Mouse (Mus musculus): ENCODE data around the gene Dbx1. TPM values are rescaled to one million over a fixed set of nuclear protein-coding genes. Genes with fewer than 3 reads are reported as not detected.

Dbx1 gene
- polyA plus RNA-seq (2015; fragmentation: Nextera tagmentation; extraction: Ambion mirVana): 78.5 and 84.6 TPM in 2 replicates

- no peaks in the 10 kb centered on the region for H3K36me3 ChIP-seq
- peak; percentile 83 for ATAC-seq
- H3K9me3 ChIP-seq: no peaks in the 10 kb centered on the region
- H3K27ac ChIP-seq: peak within 1 kb of the TSS; percentile 72
- H3K27me3 ChIP-seq: peaks cover 88% of the 10 kb centered on the region
- H3K9ac ChIP-seq (replicated peaks): peak within 1 kb of the TSS; percentile 63
- H3K4me3 ChIP-seq (replicated peaks): peak within 1 kb of the TSS; percentile 43
- peak within 1 kb of the TSS; percentile 59 for H3K4me2 ChIP-seq (replicated peaks)
- WGBS: under 1% methylated on average over 33 of the region's 33 CpGs
- H3K4me1 ChIP-seq (replicated peaks): peaks cover 77% of the 10 kb centered on the region
Observed at GRCm38 (mm10) chr7:49636491-49637115, at the start of gene Dbx1. TSS of gene Dbx1 (minus strand) at chr7:49636849.

GRCm38 (mm10) chr7:49678826-49679377 is 42.3 kb upstream of the Dbx1 start:
- H3K27me3 ChIP-seq: peaks cover 83% of the 10 kb centered on the region
- H3K9me3 ChIP-seq: no peaks in the 10 kb centered on the region
- no peaks in the 10 kb centered on the region for H3K36me3 ChIP-seq
- ATAC-seq: no peak
- no peak overlapping the region; the same call in 1 of the 2 replicates for H3K4me2 ChIP-seq (replicated peaks)
- H3K4me1 ChIP-seq (replicated peaks): peaks cover 28% of the 10 kb centered on the region
- 8% methylated on average over 9 of the region's 9 CpGs for WGBS
- H3K27ac ChIP-seq: no peak overlapping the region
- no peak overlapping the region for H3K4me3 ChIP-seq (replicated peaks)
- H3K9ac ChIP-seq (replicated peaks): no peak overlapping the region

- H3K4me2 ChIP-seq (replicated peaks): peak overlapping the region; percentile 9; the same call in 1 of the 2 replicates
- ATAC-seq: peak; percentile 41; the same call in 1 of the 2 replicates
- no peak overlapping the region for H3K9ac ChIP-seq (replicated peaks)
- peaks cover 28% of the 10 kb centered on the region for H3K4me1 ChIP-seq (replicated peaks)
- no peak overlapping the region for H3K4me3 ChIP-seq (replicated peaks)
- peaks cover 82% of the 10 kb centered on the region for H3K27me3 ChIP-seq
- no peak overlapping the region for H3K27ac ChIP-seq
- H3K36me3 ChIP-seq: no peaks in the 10 kb centered on the region
- no peaks in the 10 kb centered on the region for H3K9me3 ChIP-seq
- 1% methylated on average over 22 of the region's 22 CpGs for WGBS
Observed at GRCm38 (mm10) chr7:49678100-49678825, 41.6 kb upstream of the Dbx1 start.

- no peaks in the 10 kb centered on the region for H3K36me3 ChIP-seq
- no peak overlapping the region for H3K4me3 ChIP-seq (replicated peaks)
- H3K9me3 ChIP-seq: no peaks in the 10 kb centered on the region
- H3K9ac ChIP-seq (replicated peaks): no peak overlapping the region
- ATAC-seq: no peak
- peaks cover 28% of the 10 kb centered on the region for H3K4me1 ChIP-seq (replicated peaks)
- peak overlapping the region; percentile 5 for H3K4me2 ChIP-seq (replicated peaks)
- peaks cover 76% of the 10 kb centered on the region for H3K27me3 ChIP-seq
- WGBS: 1% methylated on average over 9 of the region's 9 CpGs
- no peak overlapping the region for H3K27ac ChIP-seq
Observed at GRCm38 (mm10) chr7:49677166-49677565, 40.5 kb upstream of the Dbx1 start.

- Histone ChIP-seq H3K9me3 (no peaks in the 10 kb centered on the region), H3K9ac (replicated peaks) (no peak overlapping the region), H3K4me3 (replicated peaks) (no peak overlapping the region), H3K4me1 (replicated peaks) (peaks cover 28% of the 10 kb centered on the region), H3K27ac (no peak overlapping the region), H3K4me2 (replicated peaks) (peak overlapping the region; percentile 5), H3K27me3 (peaks cover 74% of the 10 kb centered on the region), H3K36me3 (no peaks in the 10 kb centered on the region)
- ATAC-seq: no peak
- 11% methylated on average over 5 of the region's 5 CpGs for WGBS
Observed at GRCm38 (mm10) chr7:49676627-49677026, 40.0 kb upstream of the Dbx1 start.

GRCm38 (mm10) chr7:49668260-49668857 is 31.7 kb upstream of the Dbx1 start:
- Histone ChIP-seq H3K9me3 (no peaks in the 10 kb centered on the region; the same call in 1 of the 2 replicates), H3K9ac (replicated peaks) (no peak overlapping the region), H3K4me2 (replicated peaks) (no peak overlapping the region), H3K27ac (no peak overlapping the region), H3K4me3 (replicated peaks) (no peak overlapping the region), H3K27me3 (peaks cover 83% of the 10 kb centered on the region), H3K36me3 (no peaks in the 10 kb centered on the region), H3K4me1 (replicated peaks) (peaks cover 7% of the 10 kb centered on the region; the same call in 1 of the 2 replicates)
- peak; percentile 71 for ATAC-seq
- WGBS: 51% methylated on average over 13 of the region's 13 CpGs

GRCm38 (mm10) chr7:49663575-49663974 is 26.9 kb upstream of the Dbx1 start:
- Histone ChIP-seq H3K27me3 (peaks cover 88% of the 10 kb centered on the region), H3K9me3 (no peaks in the 10 kb centered on the region; the same call in 1 of the 2 replicates), H3K36me3 (no peaks in the 10 kb centered on the region), H3K27ac (no peak overlapping the region), H3K4me3 (replicated peaks) (no peak overlapping the region), H3K9ac (replicated peaks) (no peak overlapping the region), H3K4me2 (replicated peaks) (no peak overlapping the region), H3K4me1 (replicated peaks) (peaks cover 16% of the 10 kb centered on the region)
- 84% methylated on average over 3 of the region's 3 CpGs for WGBS
- no peak for ATAC-seq

- no peak overlapping the region for H3K4me3 ChIP-seq (replicated peaks)
- peaks cover 89% of the 10 kb centered on the region for H3K27me3 ChIP-seq
- H3K4me1 ChIP-seq (replicated peaks): peaks cover 10% of the 10 kb centered on the region
- no peak overlapping the region; the same call in 1 of the 2 replicates for H3K4me2 ChIP-seq (replicated peaks)
- ATAC-seq: no peak
- 5% methylated on average over 7 of the region's 7 CpGs for WGBS
- no peak overlapping the region for H3K9ac ChIP-seq (replicated peaks)
- H3K27ac ChIP-seq: no peak overlapping the region
- H3K9me3 ChIP-seq: no peaks in the 10 kb centered on the region; the same call in 1 of the 2 replicates
- H3K36me3 ChIP-seq: no peaks in the 10 kb centered on the region
Observed at GRCm38 (mm10) chr7:49662492-49663026, 25.9 kb upstream of the Dbx1 start.

- Histone ChIP-seq H3K4me2 (replicated peaks) (peak overlapping the region; percentile 15; the same call in 1 of the 2 replicates), H3K9me3 (no peaks in the 10 kb centered on the region; the same call in 1 of the 2 replicates), H3K36me3 (no peaks in the 10 kb centered on the region), H3K9ac (replicated peaks) (no peak overlapping the region), H3K27ac (no peak overlapping the region), H3K4me1 (replicated peaks) (peaks cover 10% of the 10 kb centered on the region), H3K27me3 (peaks cover 89% of the 10 kb centered on the region), H3K4me3 (replicated peaks) (no peak overlapping the region; the same call in 1 of the 2 replicates)
- WGBS: under 1% methylated on average over 24 of the region's 24 CpGs
- ATAC-seq: peak; percentile 62
Observed at GRCm38 (mm10) chr7:49661811-49662491, 25.3 kb upstream of the Dbx1 start.

- H3K27ac ChIP-seq: no peak overlapping the region
- ATAC-seq: peak; percentile 73
- peaks cover 11% of the 10 kb centered on the region; the same call in 1 of the 2 replicates for H3K9me3 ChIP-seq
- peaks cover 53% of the 10 kb centered on the region for H3K4me1 ChIP-seq (replicated peaks)
- under 1% methylated on average over 3 of the region's 3 CpGs for WGBS
- H3K9ac ChIP-seq (replicated peaks): no peak overlapping the region
- H3K36me3 ChIP-seq: no peaks in the 10 kb centered on the region
- no peak overlapping the region for H3K4me2 ChIP-seq (replicated peaks)
- peaks cover 93% of the 10 kb centered on the region for H3K27me3 ChIP-seq
- H3K4me3 ChIP-seq (replicated peaks): no peak overlapping the region
Observed at GRCm38 (mm10) chr7:49640709-49641305, 4.2 kb upstream of the Dbx1 start.
